Mouse (Mus musculus) embryonic fibroblast, embryonic 13.5 days (primary cell): Measurements from ENCODE around the gene Tgm5.

ENCODE experiments used
- CTCF ChIP-seq: IDR thresholded peaks from 2 replicates; pipeline ENCODE4 v1.5.1; 2011; ENCODE audit warnings: mild to moderate bottlenecking, control low read depth, low read length, moderate library complexity, borderline replicate concordance; ENCODE audit not compliant: insufficient read depth
- POLR2A ChIP-seq: IDR thresholded peaks from 2 replicates; pipeline ENCODE4 v1.6.1; 2011; ENCODE audit warnings: low read depth, mild to moderate bottlenecking, control low read depth, low read length, moderate library complexity

DNA sequence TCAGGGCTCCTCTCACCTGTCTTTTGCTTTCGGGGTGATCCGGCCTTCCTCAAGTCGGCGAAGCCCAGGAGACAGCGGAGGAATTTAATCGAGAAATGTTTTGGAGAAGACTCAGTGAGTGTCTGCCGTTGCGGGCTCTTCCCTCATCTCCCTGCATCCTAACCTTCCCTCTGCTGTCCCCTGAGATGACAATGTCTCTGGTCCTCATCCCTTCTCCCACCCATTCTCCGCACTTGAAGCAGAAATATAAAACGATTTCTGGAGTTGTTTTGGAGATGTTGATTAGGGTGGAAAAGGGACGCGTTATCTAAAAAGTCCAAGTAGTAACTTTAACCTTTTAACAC is 77.0 kb downstream of the Tgm5 start:
- TF ChIP-seq POLR2A (no peak), CTCF (no peak)
